Mouse (Mus musculus) embryonic facial prominence, embryonic 11.5 days (tissue): Measurements from ENCODE around the gene Celf5. TPM values are rescaled to one million over a fixed set of nuclear protein-coding genes. Genes with fewer than 3 reads are reported as not detected.
A peak's percentile ranks its signal among the peaks of the same experiment; 100 is the strongest.

Experiments used
- ATAC-seq: fragments of 200-750 bp; cut with Nextera tagmentation; replicated peaks from 2 replicates; pipeline ENCODE4 v1.8.0; 2017; ENCODE audit warnings: low read depth; ENCODE audit not compliant: insufficient number of reproducible peaks, low FRiP score, low TSS enrichment
- DNase-seq: peaks from one replicate; pipeline ENCODE4 v3.0.0-alpha.2; 2015; ENCODE audit warnings: low spot score
- H3K27ac ChIP-seq: fragments of 300-500 bp; sonication (generic); replicated peaks from 2 replicates; pipeline ENCODE4 v1.5.1; 2014; ENCODE audit warnings: mild to moderate bottlenecking, low read depth, low read length, control low read depth
- H3K27me3 ChIP-seq: fragments of 300-500 bp; sonication (generic); 2 replicates; pipeline ENCODE4 v1.6.1; 2014; ENCODE audit warnings: mild to moderate bottlenecking, low read length, moderate library complexity, mixed read lengths; ENCODE audit not compliant: control insufficient read depth, insufficient read depth
- H3K36me3 ChIP-seq: fragments of 300-500 bp; sonication (generic); replicated peaks from 2 replicates; pipeline ENCODE4 v1.6.1; 2014; ENCODE audit warnings: low read depth, mild to moderate bottlenecking, low read length, moderate library complexity, mixed read lengths; ENCODE audit not compliant: control insufficient read depth, insufficient read depth
- H3K4me1 ChIP-seq: fragments of 300-500 bp; sonication (generic); 2 replicates; pipeline ENCODE4 v1.6.1; 2014; ENCODE audit warnings: low read length, mixed read lengths; ENCODE audit not compliant: control insufficient read depth, insufficient read depth
- H3K4me2 ChIP-seq: fragments of 300-500 bp; sonication (generic); 2 replicates; pipeline ENCODE4 v1.6.1; 2014; ENCODE audit warnings: low read depth, mild to moderate bottlenecking, control low read depth, low read length, moderate library complexity
- H3K4me3 ChIP-seq: fragments of 300-500 bp; sonication (generic); 2 replicates; pipeline ENCODE4 v1.5.1; 2014; ENCODE audit warnings: low read depth, low read length, control low read depth
- H3K9ac ChIP-seq: fragments of 300-500 bp; sonication (generic); replicated peaks from 2 replicates; pipeline ENCODE4 v1.6.1; 2014; ENCODE audit warnings: mild to moderate bottlenecking, control low read depth, low read length
- H3K9me3 ChIP-seq: fragments of 300-500 bp; sonication (generic); replicated peaks from 2 replicates; pipeline ENCODE4 v1.6.1; 2016; ENCODE audit warnings: mild to moderate bottlenecking, low read length, inconsistent platforms, mixed read lengths; ENCODE audit not compliant: control insufficient read depth
- WGBS: fragments of 180-500 bp; shearing (Covaris S2); extraction: QIAGEN DNeasy Blood & Tissue Kit; methylation state at CpG from one replicate; pipeline ENCODE4 v1.1.7; 2014; 5-methylcytosine and 5-hydroxymethylcytosine counted together
- polyA plus RNA-seq: library from polyadenylated mRNA; unstranded; fragments of >200 nt; fragmentation: Nextera tagmentation; extraction: Ambion mirVana; gene quantifications from 2 replicates; pipeline ENCODE4 v1.2.1, GENCODE M21; 2014

Celf5 gene
- polyA plus RNA-seq, 1 experiment from 2014 or later: 2.5 TPM

GRCm38 (mm10) chr10:81495616-81496263 is 13.2 kb upstream of the Celf5 start:
- Histone ChIP-seq H3K4me1 (peaks cover 3% of the 10 kb centered on the region; the same call in 1 of the 2 replicates), H3K9me3 (no peaks in the 10 kb centered on the region), H3K36me3 (peaks cover 10% of the 10 kb centered on the region), H3K27me3 (no peaks in the 10 kb centered on the region), H3K27ac (no peak overlapping the region), H3K9ac (peak overlapping the region; percentile 87), H3K4me2 (peak overlapping the region; percentile 95), H3K4me3 (peak overlapping the region; percentile 86)
- ATAC-seq: peak; percentile 21
- 2% methylated on average over 41 of the region's 41 CpGs for WGBS
- DNase-seq: no peak

GRCm38 (mm10) chr10:81495151-81495550 is 12.6 kb upstream of the Celf5 start:
- Histone ChIP-seq H3K27me3 (no peaks in the 10 kb centered on the region), H3K27ac (no peak overlapping the region)

DNA sequence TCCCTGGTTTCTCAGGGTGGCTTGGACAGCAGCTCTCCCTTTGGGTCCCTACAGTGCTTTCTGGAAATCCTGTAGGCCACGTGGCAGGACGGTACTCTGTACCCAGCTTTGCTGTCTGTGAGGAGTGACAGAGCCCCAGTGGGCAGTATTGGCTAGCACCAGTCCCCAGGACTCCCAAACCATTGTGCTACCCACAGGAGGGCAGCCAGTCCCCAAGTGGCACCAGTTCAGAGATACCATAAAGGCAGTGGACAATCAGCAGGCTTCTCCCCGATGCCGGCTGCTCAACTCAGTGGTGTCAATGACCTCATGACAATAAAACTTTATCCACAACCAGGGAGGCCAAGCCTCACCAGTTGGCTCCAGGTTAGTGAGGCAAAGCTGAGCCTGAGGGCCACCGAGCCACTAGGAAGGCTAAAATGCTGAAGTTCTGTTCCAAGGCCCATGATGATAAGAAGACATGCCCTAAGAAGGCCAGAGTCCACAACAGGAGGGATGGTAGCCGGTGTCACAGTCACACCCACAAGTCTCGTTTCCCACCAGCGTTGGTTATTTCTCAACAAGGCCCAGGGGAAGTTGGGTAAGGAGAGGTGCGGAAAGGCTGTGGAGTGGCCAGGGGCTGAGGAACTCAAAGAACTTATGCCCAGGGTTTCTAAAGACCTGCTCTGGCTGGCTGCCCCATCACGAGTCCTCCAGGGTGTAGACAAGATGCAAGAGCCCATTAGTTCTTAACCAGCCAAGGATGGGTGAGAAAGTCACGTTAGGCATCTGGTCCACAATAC is 11.9 kb upstream of the Celf5 start:
- Histone ChIP-seq H3K27me3 (no peaks in the 10 kb centered on the region), H3K9me3 (no peaks in the 10 kb centered on the region), H3K27ac (no peak overlapping the region), H3K36me3 (peaks cover 12% of the 10 kb centered on the region), H3K4me3 (no peak overlapping the region), H3K4me2 (peak overlapping the region; percentile 95; the same call in 1 of the 2 replicates), H3K9ac (no peak overlapping the region), H3K4me1 (peaks cover 3% of the 10 kb centered on the region; the same call in 1 of the 2 replicates)
- ATAC-seq (no peak), DNase-seq (no peak)
- 92% methylated on average over 11 of the region's 11 CpGs for WGBS

More at GRCm38 (mm10) chr10:81495151-81495550, 12.6 kb upstream of the Celf5 start:
- Histone ChIP-seq H3K4me3 (peak overlapping the region; percentile 86), H3K9me3 (no peaks in the 10 kb centered on the region), H3K4me2 (peak overlapping the region; percentile 95), H3K9ac (peak overlapping the region; percentile 87), H3K4me1 (peaks cover 3% of the 10 kb centered on the region; the same call in 1 of the 2 replicates), H3K36me3 (peaks cover 12% of the 10 kb centered on the region)
- no peak for DNase-seq
- no peak for ATAC-seq
- WGBS: 73% methylated on average over 6 of the region's 6 CpGs

DNA sequence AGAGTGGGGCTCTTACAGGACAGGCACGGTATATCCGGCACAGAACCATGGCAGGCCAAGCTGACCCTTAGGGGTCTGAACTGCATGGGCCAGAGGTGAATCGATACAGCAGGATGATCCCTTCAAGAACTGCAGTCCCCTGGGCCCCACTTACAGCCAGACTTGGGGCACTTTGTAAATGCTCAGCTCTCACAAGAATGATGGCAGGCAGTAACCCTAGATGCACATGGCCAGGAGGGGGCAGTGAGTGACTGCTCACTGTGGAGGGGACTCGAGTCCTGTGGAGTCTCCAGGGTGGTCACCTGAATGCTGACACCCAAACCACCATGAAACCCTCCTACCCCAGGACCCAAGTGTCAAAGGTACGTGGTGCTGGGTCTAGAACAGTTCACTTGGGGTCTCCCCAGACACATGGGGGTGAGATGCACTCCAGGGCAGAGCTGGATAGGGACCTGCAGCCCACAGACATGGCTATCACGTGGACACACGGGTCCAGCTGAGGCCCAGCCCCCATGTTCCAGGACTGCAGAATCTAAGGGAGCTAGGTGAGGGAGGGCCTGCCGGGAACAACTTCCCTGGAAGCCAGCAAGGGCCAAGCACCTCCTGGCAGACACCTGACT is 11.2 kb upstream of the Celf5 start:
- no peak overlapping the region for H3K4me3 ChIP-seq
- no peak overlapping the region for H3K9ac ChIP-seq
- no peak overlapping the region for H3K4me2 ChIP-seq
- H3K36me3 ChIP-seq: peaks cover 12% of the 10 kb centered on the region
- 80% methylated on average over 8 of the region's 8 CpGs for WGBS
- peaks cover 3% of the 10 kb centered on the region; the same call in 1 of the 2 replicates for H3K4me1 ChIP-seq
- no peaks in the 10 kb centered on the region for H3K27me3 ChIP-seq
- no peak overlapping the region for H3K27ac ChIP-seq
- ATAC-seq (no peak), DNase-seq (no peak)
- no peaks in the 10 kb centered on the region for H3K9me3 ChIP-seq

GRCm38 (mm10) chr10:81492606-81493240 is 10.2 kb upstream of the Celf5 start:
- 79% methylated on average over 11 of the region's 11 CpGs for WGBS
- Histone ChIP-seq H3K4me3 (no peak overlapping the region), H3K27me3 (no peaks in the 10 kb centered on the region), H3K4me1 (peaks cover 3% of the 10 kb centered on the region; the same call in 1 of the 2 replicates), H3K27ac (no peak overlapping the region), H3K36me3 (peaks cover 12% of the 10 kb centered on the region), H3K9me3 (no peaks in the 10 kb centered on the region), H3K9ac (no peak overlapping the region), H3K4me2 (no peak overlapping the region)
- no peak for ATAC-seq
- DNase-seq: no peak

DNA sequence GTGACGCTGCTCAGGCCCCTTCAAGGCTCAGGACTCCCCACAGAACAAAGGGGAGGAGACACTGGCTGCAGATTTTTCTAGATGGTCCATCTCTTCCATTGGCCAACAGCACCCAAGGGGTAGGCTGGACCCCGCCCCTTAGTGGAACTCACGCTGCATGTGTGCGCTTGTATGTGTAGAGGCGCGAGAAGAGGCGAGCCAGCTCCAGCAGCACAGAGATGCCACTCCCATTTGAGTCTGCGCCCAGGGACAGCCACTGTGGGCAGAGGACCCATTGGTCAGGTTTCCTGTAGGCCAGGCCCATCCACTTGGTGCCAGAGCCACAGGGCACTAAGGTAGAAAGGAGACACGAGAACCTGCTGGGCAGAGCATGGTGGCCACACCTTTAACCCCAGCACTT is 8.5 kb upstream of the Celf5 start:
- no peaks in the 10 kb centered on the region for H3K9me3 ChIP-seq
- H3K9ac ChIP-seq: no peak overlapping the region
- DNase-seq: no peak
- peaks cover 3% of the 10 kb centered on the region; the same call in 1 of the 2 replicates for H3K4me1 ChIP-seq
- H3K4me2 ChIP-seq: no peak overlapping the region
- no peak overlapping the region for H3K4me3 ChIP-seq
- WGBS: 91% methylated on average over 9 of the region's 9 CpGs
- H3K36me3 ChIP-seq: peaks cover 12% of the 10 kb centered on the region
- H3K27me3 ChIP-seq: no peaks in the 10 kb centered on the region
- H3K27ac ChIP-seq: no peak overlapping the region
- no peak for ATAC-seq

GRCm38 (mm10) chr10:81489941-81490340 is 7.4 kb upstream of the Celf5 start:
- ATAC-seq: no peak
- peaks cover 12% of the 10 kb centered on the region for H3K36me3 ChIP-seq

More at GRCm38 (mm10) chr10:81489941-81490340, 7.4 kb upstream of the Celf5 start:
- Histone ChIP-seq H3K27me3 (no peaks in the 10 kb centered on the region), H3K4me2 (no peak overlapping the region), H3K4me1 (no peaks in the 10 kb centered on the region; the same call in 1 of the 2 replicates), H3K27ac (no peak overlapping the region), H3K4me3 (no peak overlapping the region), H3K9me3 (no peaks in the 10 kb centered on the region), H3K9ac (no peak overlapping the region)
- WGBS: 85% methylated on average over 14 of the region's 14 CpGs
- no peak for DNase-seq
